Mouse (Mus musculus) heart, postnatal 0 days (tissue): ENCODE results near the gene Zmynd11.

Experiments
- CTCF ChIP-seq: IDR thresholded peaks from 2 replicates; pipeline ENCODE4 v1.5.1; 2016; ENCODE audit warnings: antibody characterized with exemption, control low read depth, low read depth
- EP300 ChIP-seq: IDR thresholded peaks from 2 replicates; pipeline ENCODE4 v1.6.1; 2016; ENCODE audit warnings: antibody characterized with exemption, low read depth

DNA sequence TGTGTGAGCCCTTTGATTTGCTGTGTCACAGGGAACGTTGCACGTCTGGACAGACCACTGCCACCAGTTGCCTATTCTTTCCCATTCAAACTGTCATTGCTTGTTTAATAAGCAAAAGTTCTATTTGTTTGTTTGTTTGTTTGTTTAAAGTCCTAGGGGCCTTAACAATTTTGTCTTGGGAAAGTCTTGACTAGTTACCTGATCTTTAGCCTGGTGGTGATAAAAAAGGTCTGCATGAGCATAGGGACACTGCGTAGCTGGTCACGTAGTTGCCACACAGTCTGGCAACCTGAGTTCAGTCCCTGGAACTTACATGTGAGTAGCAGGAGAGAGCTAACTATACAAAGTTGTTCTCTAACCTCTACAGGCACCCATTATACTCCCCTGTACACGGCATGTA lies 95.9 kb downstream of the Zmynd11 start:
- TF ChIP-seq CTCF: no peak
- TF ChIP-seq EP300: no peak
